Mouse (Mus musculus): ENCODE data around the gene Mlycd. TPM values are rescaled to one million over a fixed set of nuclear protein-coding genes. Genes with fewer than 3 reads are reported as not detected.
"Not testable (repeated sequence)": the region's sequence is repeated elsewhere in the genome, so short reads cannot be mapped to it uniquely, and the experiment has no call there.

Gene Mlycd
- 100 to 1,000 TPM in 1 of 4 experiments, 10 to 100 TPM in 3; 83.6 to 123 (median 95.6) TPM for total RNA-seq (2022)

- peak; percentile 86 to 94 for DNase-seq (ENCODE audit: low spot score in 2 of 2)
These were observed at the start of gene Mlycd for GRCm38 (mm10) chr8:119394524-119395026. Gene Mlycd (plus strand): TSS chr8:119394878.

DNA sequence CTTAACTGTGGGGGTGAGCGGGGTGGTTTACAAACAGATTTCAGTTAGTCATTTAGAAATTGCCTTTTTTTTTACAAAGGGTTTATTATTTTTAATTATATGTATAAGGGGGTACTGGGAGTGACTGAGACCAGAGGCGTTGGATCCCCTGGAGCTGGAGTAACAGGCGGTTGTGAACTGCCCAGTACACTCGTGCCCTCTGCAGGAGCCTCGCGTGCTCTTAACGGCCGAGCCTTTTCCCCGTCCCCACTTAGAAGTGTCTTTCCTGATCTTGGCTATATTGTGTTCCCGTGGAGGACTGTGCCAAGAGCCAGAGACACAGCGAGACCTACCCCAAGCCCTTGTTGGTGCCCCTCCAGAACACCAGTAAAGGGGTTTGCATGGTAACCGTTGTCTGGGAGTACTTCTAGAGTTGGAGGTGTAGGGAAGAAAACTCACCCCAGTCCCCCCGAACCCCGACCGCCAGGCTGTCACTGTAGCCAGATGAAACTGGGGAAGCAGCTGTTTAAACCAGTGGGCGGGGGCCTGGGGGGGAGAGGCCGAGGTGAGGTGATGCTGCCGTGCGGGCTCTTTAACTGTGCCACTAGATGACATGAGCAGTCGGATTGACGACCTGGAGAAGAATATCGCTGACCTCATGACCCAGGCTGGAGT lies 49.5 kb upstream of the Mlycd start:
- no peak for DNase-seq (ENCODE audit: low spot score in 2 of 2)

- DNase-seq (ENCODE audit: low spot score in 2 of 2) = no peak
These were observed 49.0 kb upstream of the Mlycd start for GRCm38 (mm10) chr8:119345683-119346075.

GRCm38 (mm10) chr8:119351647-119352046 lies 43.0 kb upstream of the Mlycd start:
- no peak for DNase-seq (ENCODE audit: low spot score in 2 of 2)

DNA sequence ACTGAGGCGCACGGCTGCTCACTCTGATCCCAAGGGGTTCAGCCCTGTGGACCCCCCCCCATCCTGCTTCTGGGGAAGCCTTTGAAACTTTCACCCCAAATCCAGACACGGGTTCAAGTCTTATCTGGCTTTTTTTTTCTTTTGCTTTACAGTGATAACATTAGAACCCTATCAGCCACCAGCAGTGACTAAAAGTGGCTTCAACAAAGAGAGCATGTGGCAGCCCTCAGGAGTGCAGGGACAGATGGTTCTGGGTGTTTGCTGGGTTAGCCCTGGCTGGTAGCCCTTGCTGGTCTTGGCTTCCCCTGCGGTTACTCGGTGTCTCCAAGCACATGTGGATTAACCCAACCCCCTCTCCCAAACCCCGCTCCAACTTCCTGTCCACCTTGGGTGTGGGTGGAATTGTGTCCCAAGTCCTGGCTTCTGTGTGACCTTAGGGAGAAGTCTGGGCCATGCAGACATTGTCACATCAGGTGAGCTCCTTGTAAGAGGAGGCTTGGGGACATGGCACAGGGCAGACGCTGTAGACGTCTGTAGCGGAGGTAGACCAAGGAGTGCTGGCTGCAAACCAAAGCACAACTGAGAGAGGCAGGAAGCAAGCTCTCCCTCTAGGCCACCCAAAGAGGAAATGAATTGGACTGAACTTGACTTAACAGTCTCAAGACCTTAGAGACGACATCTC lies 41.6 kb upstream of the Mlycd start:
- no peak for DNase-seq (ENCODE audit: low spot score in 2 of 2)

DNA sequence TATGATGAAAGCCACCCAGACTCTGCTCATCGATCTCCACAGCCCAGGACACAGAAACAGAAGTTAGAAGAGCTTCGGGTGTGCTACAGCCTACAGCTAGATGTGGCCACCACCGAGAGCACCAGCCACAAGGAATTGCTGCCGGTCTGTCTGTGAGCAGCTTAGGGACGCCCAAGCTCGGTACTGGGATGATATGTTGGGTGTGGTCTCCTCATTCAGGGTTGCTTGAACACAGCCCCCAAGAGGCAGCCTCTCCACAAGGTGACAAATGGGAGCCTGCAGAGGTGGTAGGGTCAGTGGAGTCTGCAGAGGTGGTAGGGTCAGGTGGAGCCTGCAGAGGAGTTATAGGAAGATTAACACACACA lies 41.0 kb upstream of the Mlycd start:
- DNase-seq (ENCODE audit: low spot score in 2 of 2) = no peak

DNA sequence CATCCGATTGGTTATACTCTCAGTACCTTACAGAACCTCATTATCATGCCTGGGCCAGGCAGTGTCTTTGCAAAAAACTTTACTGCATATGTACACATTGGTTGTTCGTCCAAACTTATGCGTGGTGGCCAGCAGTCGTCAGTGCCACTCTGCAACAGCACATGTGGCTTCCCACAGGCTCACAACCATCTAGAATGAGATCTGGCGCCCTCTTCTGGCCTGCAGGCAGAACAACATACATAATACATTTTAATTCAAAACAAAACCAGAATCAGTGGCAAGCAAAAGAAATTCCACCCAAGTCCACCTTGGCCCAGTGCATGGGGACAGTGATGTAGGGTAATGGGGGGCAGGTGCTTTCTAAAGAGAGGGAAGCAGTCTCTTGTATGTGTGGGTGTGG lies 38.0 kb upstream of the Mlycd start:
- not testable (repeated sequence) for DNase-seq (ENCODE audit: low spot score in 2 of 2)

DNA sequence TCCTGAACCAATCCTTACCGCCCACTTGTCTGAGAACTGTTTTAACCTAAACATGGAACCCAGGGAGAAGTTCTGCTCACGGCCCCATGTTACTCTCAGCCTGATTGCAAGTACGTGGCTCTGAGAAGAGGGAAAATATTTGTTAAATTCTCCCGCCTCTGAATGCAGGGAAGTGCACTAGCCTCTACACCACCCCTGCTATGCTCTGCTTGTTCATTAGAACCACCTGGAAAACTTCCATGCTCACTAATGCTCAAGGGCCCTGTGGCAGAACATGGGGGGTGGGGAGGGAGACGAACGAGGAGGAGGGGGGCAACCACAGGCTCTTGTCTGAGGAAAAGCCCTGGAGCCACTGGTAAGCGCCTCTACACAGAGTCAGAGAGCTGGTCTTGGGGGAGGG lies 36.5 kb upstream of the Mlycd start:
- DNase-seq (ENCODE audit: low spot score in 2 of 2) = no peak

GRCm38 (mm10) chr8:119358836-119359235 lies 35.8 kb upstream of the Mlycd start:
- peak; percentile 20 to 29 for DNase-seq (ENCODE audit: low spot score in 2 of 2)

- DNase-seq (ENCODE audit: low spot score in 2 of 2) = no peak
These were observed 33.9 kb upstream of the Mlycd start for GRCm38 (mm10) chr8:119360686-119361295.

DNA sequence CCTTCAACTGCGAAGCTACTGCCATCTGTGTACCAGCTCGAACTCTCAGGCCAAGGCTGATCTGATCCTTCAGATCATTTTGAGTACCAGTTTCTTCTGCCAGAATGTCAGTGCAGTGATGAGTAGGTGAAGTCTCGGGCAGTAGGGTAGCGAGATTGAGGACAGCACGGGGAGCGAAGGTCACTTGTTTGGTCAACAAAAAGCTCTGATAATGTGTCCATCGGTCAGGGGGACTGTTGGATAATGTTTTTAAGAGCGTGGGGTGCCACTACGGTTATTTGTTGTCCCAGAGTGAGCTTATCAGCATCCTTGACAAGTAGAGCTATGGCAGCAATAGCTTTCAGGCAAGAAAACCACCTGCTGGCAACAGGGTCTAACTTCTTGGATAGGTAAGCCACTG lies 20.0 kb upstream of the Mlycd start:
- DNase-seq (ENCODE audit: low spot score in 2 of 2) = not testable (repeated sequence)

- DNase-seq (ENCODE audit: low spot score in 2 of 2) = no peak
These were observed 16.2 kb upstream of the Mlycd start for GRCm38 (mm10) chr8:119378476-119378875.

DNA sequence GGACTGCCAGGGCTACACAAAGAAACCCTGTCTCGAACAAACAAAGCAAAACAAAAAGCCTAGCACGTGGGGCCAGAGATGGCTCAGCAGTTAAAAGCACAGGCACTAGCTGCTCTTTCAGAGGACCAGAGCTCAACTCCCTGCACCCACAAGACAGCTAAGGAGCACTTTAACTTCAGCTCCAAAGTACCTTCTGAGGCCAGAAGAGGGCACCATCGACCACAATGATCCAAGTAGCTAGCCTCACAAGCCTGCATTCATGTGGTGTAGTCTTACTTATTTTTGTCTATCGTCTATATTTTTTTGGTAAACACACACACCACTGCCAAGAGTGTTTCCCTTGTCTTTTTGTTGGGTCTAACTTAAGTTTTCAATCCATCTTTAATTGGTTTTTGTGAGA lies 14.1 kb upstream of the Mlycd start:
- no peak for DNase-seq (ENCODE audit: low spot score in 2 of 2)

GRCm38 (mm10) chr8:119384478-119384877 lies 10.2 kb upstream of the Mlycd start:
- peak; percentile 28 to 34 for DNase-seq (ENCODE audit: low spot score in 2 of 2)

DNA sequence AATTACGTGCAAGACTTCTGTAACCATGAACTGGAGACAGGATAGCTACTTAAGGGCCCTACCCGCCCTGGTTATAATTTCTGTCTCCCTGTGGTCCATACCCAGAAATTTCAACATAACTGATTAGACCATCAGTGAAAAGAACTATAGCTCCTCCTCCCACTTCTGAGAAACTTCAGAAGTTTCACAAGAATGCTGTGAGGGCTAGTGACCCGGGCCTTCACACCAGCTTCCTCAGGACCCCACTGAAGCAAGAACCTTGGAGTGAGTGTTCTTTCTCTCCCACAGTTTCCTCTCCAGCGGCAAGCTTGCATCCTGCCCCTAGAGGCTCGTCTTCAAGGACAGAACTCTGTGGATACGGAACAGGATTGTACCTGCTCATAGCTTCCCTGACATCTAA lies 8.8 kb upstream of the Mlycd start:
- DNase-seq (ENCODE audit: low spot score in 2 of 2) = no peak

- no peak for DNase-seq (ENCODE audit: low spot score in 2 of 2)
These were observed 7.7 kb upstream of the Mlycd start for GRCm38 (mm10) chr8:119386988-119387387.

DNA sequence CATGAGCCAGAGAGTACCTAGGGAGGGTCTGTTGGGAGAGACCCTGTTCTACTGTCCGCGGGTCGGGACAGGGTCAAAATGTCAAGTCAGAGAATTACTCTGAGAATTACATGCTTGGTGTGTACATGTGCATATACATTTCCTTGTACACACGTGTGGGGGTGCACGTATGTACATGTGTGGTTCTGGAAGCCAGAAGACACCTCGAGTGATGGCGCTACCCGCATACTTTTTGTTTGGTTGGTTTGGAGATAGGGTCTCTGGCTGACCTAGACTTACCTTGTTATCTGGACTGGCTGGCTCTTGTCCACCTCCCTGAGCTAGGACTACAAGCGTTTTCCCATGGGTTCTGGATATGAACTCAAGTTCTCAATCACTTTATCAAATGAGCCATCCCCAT lies 581 bp upstream of the Mlycd start:
- DNase-seq (ENCODE audit: low spot score in 2 of 2) = no peak

- no peak for DNase-seq (ENCODE audit: low spot score in 2 of 2)
These were observed 633 bp downstream of the Mlycd start for GRCm38 (mm10) chr8:119395072-119395950.

DNA sequence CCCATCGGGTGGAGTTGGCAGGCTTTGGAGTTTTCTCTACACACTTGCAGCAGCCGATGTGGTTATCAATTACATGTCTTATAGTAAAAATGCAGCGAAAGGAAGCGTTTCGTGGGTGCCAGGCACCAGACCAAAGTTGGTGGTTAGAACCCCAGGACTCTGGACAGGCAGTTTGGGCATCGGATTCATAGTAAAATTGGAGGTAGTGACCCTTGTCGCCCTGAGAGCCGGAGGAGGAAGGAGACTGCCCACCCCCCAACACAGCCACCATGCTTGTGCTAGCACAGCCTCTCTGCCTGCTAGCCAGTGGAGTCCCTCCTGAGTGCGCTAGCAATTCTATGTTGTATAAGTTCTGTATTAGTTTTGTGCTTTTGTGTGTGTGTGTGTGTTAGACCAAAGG lies 3.9 kb downstream of the Mlycd start:
- DNase-seq (ENCODE audit: low spot score in 2 of 2) = no peak

DNA sequence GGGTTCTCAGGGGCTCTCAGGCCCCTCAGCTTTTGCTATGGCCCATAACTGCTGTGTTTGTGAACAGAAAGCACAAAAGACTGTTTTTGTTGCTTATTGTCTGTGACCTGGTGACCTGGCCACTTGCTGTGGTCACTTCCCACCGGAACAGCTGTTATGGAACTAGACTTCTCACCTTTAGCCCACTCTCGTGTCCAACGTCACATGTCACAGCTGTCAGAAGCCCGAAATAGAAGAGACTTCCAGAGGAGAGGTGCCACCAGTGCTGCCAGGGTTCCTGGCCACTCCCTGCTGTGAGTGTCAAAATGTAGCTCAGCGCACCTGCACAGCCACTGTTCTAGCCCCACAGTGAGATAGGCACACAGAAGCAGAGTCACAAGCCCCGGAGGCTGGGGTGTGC lies 4.6 kb downstream of the Mlycd start:
- peak in 1 of 2 experiments; percentile 51 for DNase-seq (ENCODE audit: low spot score in 2 of 2)

- no peak for DNase-seq (ENCODE audit: low spot score in 2 of 2)
These were observed 5.5 kb downstream of the Mlycd start for GRCm38 (mm10) chr8:119400122-119400671.

All from gastrocnemius, adult 8-10 months (tissue).